Mouse (Mus musculus) thymus, adult 2 months (tissue): ENCODE data around the gene Ddah1.

Experiments
- CTCF ChIP-seq: fragments of 200-500 bp; IDR thresholded peaks from 2 replicates; pipeline ENCODE4 v1.5.1; 2012; ENCODE audit warnings: mild to moderate bottlenecking, control low read depth, low read length, moderate library complexity, borderline replicate concordance; ENCODE audit not compliant: control insufficient read depth, poor library complexity, insufficient read depth; ENCODE audit errors: extremely low read depth
- POLR2A ChIP-seq: fragments of 200-500 bp; IDR thresholded peaks from 2 replicates; pipeline ENCODE4 v1.6.1; 2012; ENCODE audit warnings: mild to moderate bottlenecking, low read length, control low read depth, moderate library complexity; ENCODE audit not compliant: control insufficient read depth, poor library complexity, insufficient read depth; ENCODE audit errors: extremely low read depth

- TF ChIP-seq POLR2A: no peak
- no peak for TF ChIP-seq CTCF
Measured at GRCm38 (mm10) chr3:145822201-145822600, 63.7 kb downstream of the Ddah1 start.
